Mouse (Mus musculus) spleen, adult 2 months (tissue): ENCODE measurements at regions not wholly inside any gene's neighbourhood (a gene's known extent, or its start where the extent isn't known, plus 50 kb on each side); places are given as distances from the start of the nearest gene placed in this dataset.

Experiments used
- DNase-seq, 2 experiments: peaks; one replicate each; pipeline versions ENCODE4 v3.0.0 to v3.0.0-alpha.2; 2012 to 2021; ENCODE audit warnings: low spot score in 2 of 2, low read depth in 1 of 2
- H3K27ac ChIP-seq: fragments of 200-500 bp; 2 replicates; pipeline ENCODE4 v1.5.1; 2012; ENCODE audit warnings: low read length, inconsistent platforms; ENCODE audit not compliant: insufficient read depth
- H3K27me3 ChIP-seq: fragments of 200-500 bp; 2 replicates; pipeline ENCODE4 v1.6.1; 2012; ENCODE audit warnings: mild to moderate bottlenecking, moderate library complexity, low read length, inconsistent platforms; ENCODE audit not compliant: control insufficient read depth, insufficient read depth
- H3K36me3 ChIP-seq: fragments of 200-500 bp; 2 replicates; pipeline ENCODE4 v1.6.1; 2012; ENCODE audit warnings: mild to moderate bottlenecking, low read length, inconsistent platforms; ENCODE audit not compliant: control insufficient read depth, insufficient read depth
- H3K4me1 ChIP-seq: fragments of 200-500 bp; 2 replicates; pipeline ENCODE4 v1.6.1; 2011; ENCODE audit warnings: inconsistent platforms; ENCODE audit not compliant: control insufficient read depth, insufficient read depth, insufficient read length
- H3K4me3 ChIP-seq: fragments of 200-500 bp; 2 replicates; pipeline ENCODE4 v1.5.1; 2011; ENCODE audit warnings: mild to moderate bottlenecking, inconsistent platforms; ENCODE audit not compliant: insufficient read depth, insufficient read length; ENCODE audit errors: extremely low read depth
- CTCF ChIP-seq: fragments of 200-500 bp; IDR thresholded peaks from 2 replicates; pipeline ENCODE4 v1.5.1; 2011; ENCODE audit warnings: mild to moderate bottlenecking, inconsistent platforms; ENCODE audit not compliant: insufficient read depth, insufficient read length, insufficient replicate concordance; ENCODE audit errors: extremely low read depth
- POLR2A ChIP-seq: fragments of 200-500 bp; IDR thresholded peaks from 2 replicates; pipeline ENCODE4 v1.6.1; 2011; ENCODE audit warnings: low read depth, low read length, inconsistent platforms
- WGBS: fragments of 180-500 bp; shearing (Covaris S2); methylation state at CpG from one replicate; pipeline ENCODE4 v1.1.7; 2018; 5-methylcytosine and 5-hydroxymethylcytosine counted together

- no peak overlapping the region for H3K27ac ChIP-seq
- DNase-seq = no peak
- TF ChIP-seq CTCF (no peak), POLR2A (no peak)
Measured at GRCm38 (mm10) chr19:36217605-36218004, 97.7 kb upstream of the Ankrd1 start.

GRCm38 (mm10) chr19:36218921-36219320 lies 99.0 kb upstream of the Ankrd1 start:
- no peak for DNase-seq
- Histone ChIP-seq H3K4me3 (no peak overlapping the region), H3K27me3 (no peaks in the 10 kb centered on the region), H3K36me3 (no peaks in the 10 kb centered on the region), H3K4me1 (peaks cover 7% of the 10 kb centered on the region; the same call in 1 of the 2 replicates), H3K27ac (no peak overlapping the region)
- 92% methylated on average over 5 of the region's 5 CpGs for WGBS
- TF ChIP-seq CTCF (no peak), POLR2A (no peak)

More at GRCm38 (mm10) chr19:36217605-36218004, 97.7 kb upstream of the Ankrd1 start:
- 89% methylated on average over 5 of the region's 5 CpGs for WGBS
- H3K27me3 ChIP-seq = no peaks in the 10 kb centered on the region
- no peaks in the 10 kb centered on the region for H3K36me3 ChIP-seq
- no peak overlapping the region for H3K4me3 ChIP-seq
- H3K4me1 ChIP-seq = peaks cover 5% of the 10 kb centered on the region; the same call in 1 of the 2 replicates

GRCm38 (mm10) chr19:36221104-36221503 lies 101.2 kb upstream of the Ankrd1 start:
- no peak overlapping the region for H3K4me3 ChIP-seq
- no peaks in the 10 kb centered on the region for H3K36me3 ChIP-seq

GRCm38 (mm10) chr19:36221596-36221995 lies 101.7 kb upstream of the Ankrd1 start:
- Histone ChIP-seq H3K4me3 (no peak overlapping the region), H3K4me1 (peaks cover 17% of the 10 kb centered on the region; the same call in 1 of the 2 replicates), H3K27ac (no peak overlapping the region), H3K36me3 (no peaks in the 10 kb centered on the region), H3K27me3 (no peaks in the 10 kb centered on the region)
- no peak for DNase-seq
- TF ChIP-seq POLR2A (no peak), CTCF (no peak)

More at GRCm38 (mm10) chr19:36221104-36221503, 101.2 kb upstream of the Ankrd1 start:
- H3K27ac ChIP-seq = no peak overlapping the region
- WGBS = 69% methylated on average over 2 of the region's 2 CpGs
- peaks cover 17% of the 10 kb centered on the region; the same call in 1 of the 2 replicates for H3K4me1 ChIP-seq
- no peak for DNase-seq
- no peaks in the 10 kb centered on the region for H3K27me3 ChIP-seq
- TF ChIP-seq CTCF (no peak), POLR2A (no peak)

DNA sequence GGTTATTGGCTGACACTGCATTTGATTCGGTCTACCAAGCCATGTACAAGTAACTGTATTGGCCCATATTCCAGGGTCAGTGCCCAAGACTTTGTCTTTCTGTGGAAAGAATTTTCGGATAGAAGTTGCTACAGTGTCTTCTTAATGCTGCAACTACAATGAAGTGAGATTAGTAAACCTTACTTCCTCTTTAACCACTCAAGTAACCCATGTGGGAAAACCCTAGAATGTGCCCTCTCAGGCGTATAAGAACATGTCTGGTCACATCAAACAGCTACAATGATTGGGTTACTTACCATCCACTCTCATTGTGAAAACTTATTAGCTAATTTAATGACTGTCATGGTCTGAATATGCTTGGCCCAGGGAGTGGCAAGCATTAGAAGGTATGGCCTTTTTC lies 102.3 kb upstream of the Ankrd1 start:
- Histone ChIP-seq H3K4me3 (no peak overlapping the region), H3K36me3 (no peaks in the 10 kb centered on the region), H3K4me1 (peaks cover 17% of the 10 kb centered on the region; the same call in 1 of the 2 replicates), H3K27ac (no peak overlapping the region), H3K27me3 (no peaks in the 10 kb centered on the region)
- WGBS = 37% methylated on average over 3 of the region's 3 CpGs
- TF ChIP-seq CTCF (no peak), POLR2A (no peak)
- DNase-seq = peak; percentile 12 to 37

- Histone ChIP-seq H3K27me3 (no peaks in the 10 kb centered on the region), H3K4me1 (peaks cover 17% of the 10 kb centered on the region; the same call in 1 of the 2 replicates), H3K27ac (no peak overlapping the region), H3K36me3 (no peaks in the 10 kb centered on the region), H3K4me3 (no peak overlapping the region)
- no peak for TF ChIP-seq CTCF
- no peak for TF ChIP-seq POLR2A
- WGBS = 8% methylated on average over 8 of the region's 8 CpGs
- no peak for DNase-seq
Measured at GRCm38 (mm10) chr19:36224518-36224917, 104.6 kb upstream of the Ankrd1 start.

- Histone ChIP-seq H3K4me3 (no peak overlapping the region), H3K4me1 (peaks cover 17% of the 10 kb centered on the region; the same call in 1 of the 2 replicates), H3K27ac (no peak overlapping the region), H3K36me3 (no peaks in the 10 kb centered on the region), H3K27me3 (no peaks in the 10 kb centered on the region)
- no peak for DNase-seq
- TF ChIP-seq POLR2A (no peak), CTCF (no peak)
- 79% methylated on average over 2 of the region's 2 CpGs for WGBS
Measured at GRCm38 (mm10) chr19:36225612-36226011, 105.7 kb upstream of the Ankrd1 start.
